Mouse (Mus musculus): Measurements from ENCODE around the gene Calcoco2. TPM values are rescaled to one million over a fixed set of nuclear protein-coding genes. Genes with fewer than 3 reads are reported as not detected.
A peak's percentile ranks its signal among the peaks of the same experiment; 100 is the strongest.

The Calcoco2 gene
- total RNA-seq, 2 experiments from 2014 or later, result not detected

GRCm38 (mm10) chr11:96076221-96077105, 35.3 kb downstream of the Calcoco2 start:
- DNase-seq, result no peak

- DNase-seq, result peak; percentile 99
Measured at GRCm38 (mm10) chr11:96075509-96076220, 36.1 kb downstream of the Calcoco2 start, which contains the start of gene Atp5g1. TSS of gene Atp5g1 (minus strand) at chr11:96075670.

GRCm38 (mm10) chr11:96075177-96075508, 36.6 kb downstream of the Calcoco2 start:
- DNase-seq, result no peak

- DNase-seq, result no peak
Measured at GRCm38 (mm10) chr11:96074351-96075176, 37.2 kb downstream of the Calcoco2 start.

GRCm38 (mm10) chr11:96073295-96073993, 38.3 kb downstream of the Calcoco2 start:
- no peak for DNase-seq

GRCm38 (mm10) chr11:96071013-96071412, 40.8 kb downstream of the Calcoco2 start:
- no peak for DNase-seq

GRCm38 (mm10) chr11:96070353-96070752, 41.4 kb downstream of the Calcoco2 start:
- no peak for DNase-seq

GRCm38 (mm10) chr11:96068231-96068630, 43.5 kb downstream of the Calcoco2 start:
- no peak for DNase-seq

- DNase-seq, result peak; percentile 97 to 98
Measured at GRCm38 (mm10) chr11:96065215-96065911, 46.4 kb downstream of the Calcoco2 start, which contains the start of gene Ube2z. TSS of gene Ube2z (minus strand) at chr11:96065388.

- DNase-seq, result no peak
Measured at GRCm38 (mm10) chr11:96064521-96065214, 47.1 kb downstream of the Calcoco2 start.

GRCm38 (mm10) chr11:96058309-96058708, 53.5 kb downstream of the Calcoco2 start:
- DNase-seq, result no peak

- no peak for DNase-seq
Measured at GRCm38 (mm10) chr11:96050854-96051253, 60.9 kb downstream of the Calcoco2 start.

GRCm38 (mm10) chr11:96049939-96050338, 61.8 kb downstream of the Calcoco2 start:
- DNase-seq, result no peak

Other genes starting within 250 kb of the Calcoco2 start
- gene B4galnt2, start 197.1 kb downstream of the Calcoco2 start, total RNA-seq (2021), result not detected
- not detected for gene Igf2bp1, start 106.0 kb downstream of the Calcoco2 start, total RNA-seq (2021)
- gene Gip, start 87.4 kb downstream of the Calcoco2 start, total RNA-seq (2021), result not detected
- gene Snf8, start 77.1 kb downstream of the Calcoco2 start, total RNA-seq (2021), result 100 to 1,000 TPM; 101 to 107 TPM
- 10 to 100 TPM; 53.8 to 54.6 TPM for gene Ube2z, start 46.6 kb downstream of the Calcoco2 start, total RNA-seq (2021)
- 100 to 1,000 TPM; 385 to 449 TPM for gene Atp5g1, start 36.3 kb downstream of the Calcoco2 start, total RNA-seq (2021)
- gene Ttll6, start 21.8 kb upstream of the Calcoco2 start, total RNA-seq (2021), result under 1 TPM; 0.27 to 0.46 TPM
- not detected for gene Hoxb13, start 82.4 kb upstream of the Calcoco2 start, total RNA-seq (2021)
- gene Hoxb9, start 159.5 kb upstream of the Calcoco2 start, total RNA-seq (2021), result not detected
- gene Hoxb8, start 169.9 kb upstream of the Calcoco2 start, total RNA-seq (2021), result not detected
- gene Hoxb7, start 174.7 kb upstream of the Calcoco2 start, total RNA-seq (2021), result not detected
- gene Hoxb6, start 180.5 kb upstream of the Calcoco2 start, total RNA-seq (2021), result not detected
- gene Hoxb5, start 191.4 kb upstream of the Calcoco2 start, total RNA-seq (2021), result not detected
- gene Hoxb4, start 206.3 kb upstream of the Calcoco2 start, total RNA-seq (2021), result not detected
- gene Hoxb3, start 211.4 kb upstream of the Calcoco2 start, total RNA-seq (2021), result not detected
- not detected for gene Hoxb2, start 238.6 kb upstream of the Calcoco2 start, total RNA-seq (2021)